Mouse (Mus musculus) heart, postnatal 0 days (tissue): Measurements from ENCODE around the gene Gm49630. TPM values are rescaled to one million over a fixed set of nuclear protein-coding genes. Genes with fewer than 3 reads are reported as not detected.
"Not testable (repeated sequence)": the region's sequence is repeated elsewhere in the genome, so short reads cannot be mapped to it uniquely, and the experiment has no call there.

Source experiments
- ATAC-seq: fragments of 200-750 bp; cut with Nextera tagmentation; 2 replicates; pipeline ENCODE4 v1.8.0; 2017; ENCODE audit warnings: low read depth, moderate number of reproducible peaks, moderate library complexity; ENCODE audit not compliant: insufficient read depth
- DNase-seq: peaks from one replicate; pipeline ENCODE4 v3.0.0-alpha.2; 2016; ENCODE audit warnings: low spot score
- H3K27ac ChIP-seq: fragments of 300-500 bp; sonication (generic); 2 replicates; pipeline ENCODE4 v1.5.1; 2014; ENCODE audit warnings: low read depth, mild to moderate bottlenecking
- H3K27me3 ChIP-seq: fragments of 300-500 bp; sonication (generic); 2 replicates; pipeline ENCODE4 v1.6.1; 2014; ENCODE audit warnings: low read length, mixed read lengths; ENCODE audit not compliant: control insufficient read depth, insufficient read depth
- H3K36me3 ChIP-seq: fragments of 300-500 bp; sonication (generic); replicated peaks from 2 replicates; pipeline ENCODE4 v1.6.1; 2014; ENCODE audit warnings: low read length, mixed read lengths; ENCODE audit not compliant: control insufficient read depth, insufficient read depth
- H3K4me1 ChIP-seq: fragments of 300-500 bp; sonication (generic); 2 replicates; pipeline ENCODE4 v1.6.1; 2014; ENCODE audit warnings: antibody characterized with exemption; ENCODE audit not compliant: control insufficient read depth, insufficient read depth
- H3K4me2 ChIP-seq: fragments of 300-500 bp; sonication (generic); 2 replicates; pipeline ENCODE4 v1.6.1; 2014; ENCODE audit warnings: low read depth, mild to moderate bottlenecking, low read length, moderate library complexity
- H3K4me3 ChIP-seq: fragments of 300-500 bp; sonication (generic); 2 replicates; pipeline ENCODE4 v1.5.1; 2014; ENCODE audit warnings: low read depth, low read length
- H3K9ac ChIP-seq: fragments of 300-500 bp; sonication (generic); replicated peaks from 2 replicates; pipeline ENCODE4 v1.6.1; 2014; ENCODE audit warnings: low read depth, low read length, mixed read lengths
- H3K9me3 ChIP-seq: fragments of 300-500 bp; sonication (generic); replicated peaks from 2 replicates; pipeline ENCODE4 v1.6.1; 2016; ENCODE audit warnings: low read length; ENCODE audit not compliant: control insufficient read depth
- WGBS: fragments of 180-500 bp; shearing (Covaris S2); extraction: QIAGEN DNeasy Blood & Tissue Kit; methylation state at CpG from one replicate; pipeline ENCODE4 v1.1.7; 2014; 5-methylcytosine and 5-hydroxymethylcytosine counted together
- polyA plus RNA-seq: library from polyadenylated mRNA; unstranded; fragments of >200 nt; fragmentation: Nextera tagmentation; extraction: Ambion mirVana; gene quantifications from 2 replicates; pipeline ENCODE4 v1.2.1, GENCODE M21; 2015
- total RNA-seq: library from RNA; depleted of rRNA; stranded (reverse); fragments of >200 nt; gene quantifications from 2 replicates; pipeline ENCODE4 v1.2.3, GENCODE M21; 2014; ENCODE audit warnings: low replicate concordance

The Gm49630 gene
- total and polyA plus RNA-seq, 2 experiments from 2014 or later = not detected

DNA sequence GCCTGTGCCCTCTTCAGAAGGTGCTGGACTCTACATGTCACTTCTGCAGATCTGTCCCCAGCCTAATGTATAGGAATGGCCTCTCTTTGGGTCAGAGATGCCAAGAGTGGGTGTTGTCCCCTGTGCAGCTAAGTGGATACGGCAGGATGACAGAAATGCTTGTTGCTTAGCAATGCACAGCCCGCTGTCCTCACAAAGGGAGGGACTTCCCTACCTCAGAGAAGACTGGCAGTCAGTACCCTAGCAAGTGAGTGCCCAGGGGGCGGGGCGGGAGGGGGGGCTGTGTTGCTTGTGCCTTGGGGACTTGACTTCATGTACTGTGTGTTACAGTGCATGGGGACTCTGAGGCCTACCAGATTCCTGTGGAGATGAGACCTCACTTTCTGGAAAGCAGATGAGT, 12.0 kb downstream of the Gm49630 start:
- ATAC-seq, H3K9me3 ChIP-seq, H3K4me2 ChIP-seq, H3K4me3 ChIP-seq, H3K27me3 ChIP-seq, H3K4me1 ChIP-seq, H3K27ac ChIP-seq, H3K9ac ChIP-seq, DNase-seq, H3K36me3 ChIP-seq: not testable (repeated sequence)
- 81% methylated on average over 4 of the region's 4 CpGs for WGBS

DNA sequence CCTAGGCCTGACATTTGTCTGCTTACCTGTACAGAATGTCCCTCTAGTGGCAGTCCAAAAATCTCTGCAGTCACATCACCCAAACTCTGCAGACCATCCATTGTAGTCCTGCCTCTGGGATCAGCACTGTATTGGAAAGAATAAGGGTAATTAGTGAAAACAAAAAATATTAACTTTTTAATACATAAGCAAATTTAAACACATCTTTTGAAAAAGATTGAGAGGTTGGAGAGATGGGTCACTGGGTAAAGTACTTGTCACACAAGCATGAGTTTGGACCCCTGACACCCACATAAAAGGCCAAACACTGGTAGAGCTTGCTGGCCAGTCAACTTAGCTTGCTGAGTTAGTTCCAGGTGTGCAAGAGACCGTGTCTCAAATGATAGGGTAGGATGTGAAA, 19.2 kb downstream of the Gm49630 start, which contains the start of gene Ttll2:
TSS of gene Ttll2 (minus strand) at position 101 of the 400 bp plus-strand sequence.
- not testable (repeated sequence) for H3K36me3 ChIP-seq, H3K4me1 ChIP-seq, H3K9me3 ChIP-seq, ATAC-seq, H3K27ac ChIP-seq, H3K27me3 ChIP-seq, DNase-seq, H3K9ac ChIP-seq, H3K4me2 ChIP-seq, H3K4me3 ChIP-seq
- WGBS = 86% methylated on average over 1 of the region's 1 CpGs

DNA sequence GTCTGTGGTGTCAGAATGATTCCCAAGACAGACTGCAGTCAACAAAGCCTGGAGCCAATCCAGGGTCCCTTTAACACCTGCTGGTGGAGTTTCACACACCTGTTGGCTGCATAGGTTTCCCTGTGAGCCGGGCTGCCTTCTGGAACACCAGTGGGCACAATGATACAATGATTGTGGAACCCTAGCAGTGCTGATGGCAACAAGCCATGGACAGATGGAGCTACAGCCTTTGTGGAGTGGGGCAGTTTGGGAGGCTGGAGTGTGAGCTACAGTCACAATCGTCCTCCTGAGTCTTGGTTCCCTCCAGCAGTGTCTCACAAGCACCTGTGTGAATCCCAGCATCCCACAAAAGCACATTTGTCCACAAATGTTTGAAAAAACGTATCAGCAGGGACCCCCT, 23.0 kb downstream of the Gm49630 start:
- H3K4me3 ChIP-seq, H3K36me3 ChIP-seq, ATAC-seq, H3K27me3 ChIP-seq, DNase-seq, H3K4me1 ChIP-seq, H3K9me3 ChIP-seq, H3K27ac ChIP-seq, H3K4me2 ChIP-seq, H3K9ac ChIP-seq: not testable (repeated sequence)
- WGBS = 47% methylated on average over 1 of the region's 3 CpGs

DNA sequence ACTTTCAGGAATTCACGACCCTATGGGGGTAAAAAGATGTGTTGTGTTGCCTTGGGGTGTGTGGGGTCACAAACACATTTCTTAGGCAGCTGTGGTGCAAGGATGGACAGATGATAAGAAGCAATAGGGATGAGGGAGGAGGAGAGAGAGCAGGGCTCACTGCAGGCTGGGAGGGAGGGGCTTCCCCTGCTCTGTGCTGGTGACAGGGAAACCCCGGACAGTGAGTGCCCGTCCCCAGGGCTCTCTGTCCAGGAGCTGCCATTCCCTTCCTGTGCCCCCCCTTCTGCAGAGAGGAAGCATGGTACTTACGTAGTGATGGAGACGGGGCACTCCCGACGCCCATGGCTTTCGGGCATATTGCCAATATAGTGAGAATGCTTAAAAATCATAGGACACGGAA, 34.4 kb downstream of the Gm49630 start:
- not testable (repeated sequence) for H3K9me3 ChIP-seq, H3K4me3 ChIP-seq, H3K27ac ChIP-seq, H3K36me3 ChIP-seq, H3K4me1 ChIP-seq, H3K27me3 ChIP-seq, DNase-seq, ATAC-seq, H3K4me2 ChIP-seq, H3K9ac ChIP-seq
- 52% methylated on average over 7 of the region's 9 CpGs for WGBS

DNA sequence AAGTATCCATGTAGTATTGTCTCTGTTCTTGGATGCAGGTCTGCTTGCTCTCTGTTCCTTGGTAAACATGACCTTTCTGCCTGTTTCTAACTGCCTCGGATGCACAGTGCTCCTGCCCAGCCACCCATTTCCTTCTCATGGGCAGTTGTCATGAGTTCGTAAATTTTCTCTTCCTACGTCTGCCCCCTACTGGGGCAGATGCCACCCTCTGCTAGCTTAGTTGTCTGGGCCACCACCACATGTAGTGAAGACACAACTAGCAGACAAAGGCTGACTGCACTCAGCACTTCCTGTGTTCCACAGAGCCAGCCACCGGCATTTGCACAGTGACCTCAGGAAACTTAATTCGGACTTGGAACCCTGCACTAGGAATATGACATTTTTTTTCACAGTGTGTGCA, 39.0 kb downstream of the Gm49630 start:
- H3K4me2 ChIP-seq, H3K27ac ChIP-seq, H3K4me1 ChIP-seq, H3K9ac ChIP-seq, H3K9me3 ChIP-seq, H3K36me3 ChIP-seq, ATAC-seq, H3K27me3 ChIP-seq, DNase-seq, H3K4me3 ChIP-seq: not testable (repeated sequence)
- 68% methylated on average over 2 of the region's 5 CpGs for WGBS

DNA sequence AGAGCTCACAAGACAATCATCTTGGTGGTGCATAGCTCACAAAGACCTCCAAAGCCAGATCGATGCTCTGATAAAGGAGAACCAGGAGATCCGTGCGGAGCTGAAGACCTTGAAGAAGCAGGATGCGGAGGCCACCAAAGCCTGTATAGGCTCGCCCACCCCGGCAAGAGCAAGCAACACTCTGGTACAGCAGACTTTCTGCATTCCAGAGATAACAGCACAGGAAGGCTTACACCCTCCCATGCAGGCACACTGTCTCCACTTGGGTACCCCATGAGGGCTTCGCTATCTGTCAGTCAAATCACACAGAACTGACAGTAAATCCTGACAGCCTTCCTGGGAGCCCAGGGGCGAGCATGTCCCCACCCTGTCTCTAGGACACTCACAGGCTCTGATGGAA, 45.4 kb downstream of the Gm49630 start:
- ATAC-seq = peak; percentile 24; the same call in 1 of the 2 replicates
- not testable (repeated sequence) for H3K27ac ChIP-seq, H3K4me3 ChIP-seq, H3K9ac ChIP-seq, H3K4me2 ChIP-seq, H3K9me3 ChIP-seq, H3K27me3 ChIP-seq, H3K4me1 ChIP-seq, DNase-seq, H3K36me3 ChIP-seq
- WGBS = 11% methylated on average over 5 of the region's 8 CpGs

DNA sequence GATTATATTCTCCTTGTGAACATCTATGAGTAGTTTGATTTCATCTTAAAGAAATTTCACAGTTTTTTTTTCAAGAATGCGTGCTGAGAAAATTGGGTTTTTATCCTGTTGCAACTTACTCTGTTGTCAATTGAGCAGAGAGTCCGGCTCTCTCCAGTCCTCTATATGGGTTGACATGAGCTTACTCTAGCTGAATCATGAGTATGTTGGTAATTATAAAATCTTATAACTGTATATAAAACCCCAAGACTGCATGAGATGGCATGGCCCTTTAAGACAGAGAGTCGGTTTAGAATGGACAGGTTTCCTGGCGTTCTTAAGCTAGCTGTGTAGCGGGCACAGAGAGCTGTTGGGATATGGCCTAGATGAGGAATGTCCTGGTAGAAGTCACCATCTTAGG, 47.4 kb downstream of the Gm49630 start, which contains the start of gene Tcp10a:
TSS of gene Tcp10a (plus strand) at position 301 of the 400 bp plus-strand sequence.
- WGBS = 92% methylated on average over 3 of the region's 5 CpGs
- H3K4me2 ChIP-seq, DNase-seq, H3K4me3 ChIP-seq, H3K4me1 ChIP-seq, ATAC-seq, H3K9ac ChIP-seq, H3K36me3 ChIP-seq, H3K27ac ChIP-seq, H3K9me3 ChIP-seq, H3K27me3 ChIP-seq: not testable (repeated sequence)

DNA sequence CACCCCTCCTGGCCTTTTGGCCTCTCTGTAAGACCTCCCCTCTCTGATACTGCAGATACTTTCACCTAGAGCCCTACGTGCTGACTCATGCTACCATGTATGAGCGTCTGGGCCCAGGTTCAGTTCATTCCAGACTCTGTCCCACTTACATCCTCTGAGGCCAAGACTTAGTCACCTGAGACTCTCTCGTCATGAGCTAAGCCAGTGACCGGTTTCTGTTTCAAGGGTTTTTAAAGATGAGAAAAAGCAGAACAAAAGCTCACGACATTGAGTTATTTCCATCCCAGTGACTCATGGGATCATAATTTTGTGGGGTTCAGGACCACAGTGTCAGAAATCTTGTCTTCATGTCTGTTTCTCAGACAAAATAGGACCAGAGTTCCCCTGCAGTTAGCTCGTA, 52.0 kb downstream of the Gm49630 start:
- WGBS = 64% methylated on average over 6 of the region's 6 CpGs
- not testable (repeated sequence) for H3K4me2 ChIP-seq, ATAC-seq, H3K4me3 ChIP-seq, H3K36me3 ChIP-seq, DNase-seq, H3K9me3 ChIP-seq, H3K9ac ChIP-seq, H3K27me3 ChIP-seq, H3K4me1 ChIP-seq, H3K27ac ChIP-seq

DNA sequence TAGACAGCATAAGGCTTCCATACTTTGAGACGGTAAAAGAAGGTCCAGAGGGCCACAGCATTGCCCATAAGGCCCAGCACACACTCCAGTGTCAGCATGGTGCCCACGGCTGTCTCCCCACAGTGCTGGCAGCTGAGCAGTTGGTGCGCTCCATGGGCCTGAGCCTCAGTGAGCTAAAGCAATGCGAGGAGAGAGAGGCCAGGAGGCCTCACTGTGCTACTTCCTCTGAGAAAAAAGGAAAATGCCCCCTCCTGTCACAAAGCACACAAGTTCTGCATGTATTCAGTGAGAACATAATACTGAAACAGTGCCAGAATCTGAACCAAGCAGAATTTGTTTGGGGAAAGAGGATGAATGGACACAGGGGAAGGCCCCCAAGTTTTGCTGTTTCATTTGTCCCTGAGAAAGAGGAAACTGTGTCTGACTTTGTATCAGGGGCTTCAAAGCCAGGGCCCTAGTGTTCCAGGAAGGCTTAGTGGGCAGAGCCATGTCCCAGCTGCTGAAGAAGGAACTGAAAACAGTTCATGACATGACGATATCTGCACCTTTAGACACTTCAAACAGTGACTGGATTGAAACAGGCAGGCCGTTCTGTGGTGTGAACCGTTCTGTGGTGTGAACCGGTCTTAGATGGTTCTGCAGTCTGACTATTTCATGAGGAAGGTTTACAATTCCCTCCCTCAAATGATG, 55.9 kb downstream of the Gm49630 start:
- H3K9me3 ChIP-seq, DNase-seq, H3K27ac ChIP-seq, H3K9ac ChIP-seq, ATAC-seq, H3K4me3 ChIP-seq, H3K4me2 ChIP-seq, H3K27me3 ChIP-seq, H3K36me3 ChIP-seq, H3K4me1 ChIP-seq: not testable (repeated sequence)
- WGBS = 71% methylated on average over 6 of the region's 8 CpGs
